ENCODE assay signal across 1 mouse cellular context in genomic region chr10:26577087-26577486, GRCm38 (mm10).
TF ChIP-seq lines count a peak whose summit lies in the region.

No protein-coding gene starts in this region.

TF ChIP-seq in CH12.LX, 34 proteins besides CTCF, POLR2A, EP300 and RAD21 (continued from another document):
- TF ChIP-seq PAX5 (IDR thresholded peaks at IDR 0.05; ENCODE audit: low read length): no peak
- no peak for TF ChIP-seq GABPA (IDR thresholded peaks at IDR 0.05; ENCODE audit: insufficient replicate concordance, low read depth, low read length)
- no peak for TF ChIP-seq NRF1 (IDR thresholded peaks at IDR 0.05; ENCODE audit: low read depth, low read length)
- TF ChIP-seq ZKSCAN1 (IDR thresholded peaks at IDR 0.05; ENCODE audit: borderline replicate concordance, low read depth, low read length): no peak
- TF ChIP-seq RCOR1 (conservative IDR thresholded peaks at IDR 0.05; ENCODE audit: low read depth, low read length): no peak
- TF ChIP-seq IRF4 (IDR thresholded peaks at IDR 0.05; ENCODE audit: low read depth, low read length): peak; percentile 85
- no peak for TF ChIP-seq KAT2A (IDR thresholded peaks at IDR 0.05; ENCODE audit: insufficient replicate concordance, low read length)
- peak; percentile 29; the same call in 1 of the 2 replicates for TF ChIP-seq JUN (IDR thresholded peaks at IDR 0.05; ENCODE audit: insufficient read depth, low read depth, low read length)
- TF ChIP-seq E2F4 (IDR thresholded peaks at IDR 0.05; ENCODE audit: insufficient replicate concordance, low read depth, low read length): no peak
- TF ChIP-seq ETS1 (conservative IDR thresholded peaks at IDR 0.05; ENCODE audit: low read depth, low read length): no peak; the same call in 1 of the 2 replicates
- no peak for TF ChIP-seq CHD2 (IDR thresholded peaks at IDR 0.05; ENCODE audit: low read length)
